Mouse (Mus musculus) liver, embryonic 16.5 days (tissue): ENCODE measurements at regions not wholly inside any gene's neighbourhood (a gene's known extent, or its start where the extent isn't known, plus 50 kb on each side); places are given as distances from the start of the nearest gene placed in this dataset.

Experiments used
- ATAC-seq: fragments of 200-750 bp; cut with Nextera tagmentation; 2 replicates; pipeline ENCODE4 v1.8.0; 2017; ENCODE audit warnings: low read depth, mild to moderate bottlenecking, moderate number of reproducible peaks, moderate library complexity
- H3K27ac ChIP-seq: fragments of 300-500 bp; sonication (generic); 2 replicates; pipeline ENCODE4 v1.5.1; 2014; ENCODE audit warnings: mild to moderate bottlenecking, low read length
- H3K27me3 ChIP-seq: fragments of 300-500 bp; sonication (generic); 2 replicates; pipeline ENCODE4 v1.6.1; 2014; ENCODE audit warnings: low read depth, low read length, mixed read lengths; ENCODE audit not compliant: control insufficient read depth, insufficient read depth
- H3K36me3 ChIP-seq: fragments of 300-500 bp; sonication (generic); 2 replicates; pipeline ENCODE4 v1.6.1; 2014; ENCODE audit warnings: mild to moderate bottlenecking; ENCODE audit not compliant: control insufficient read depth, insufficient read depth
- H3K4me1 ChIP-seq: fragments of 300-500 bp; sonication (generic); 2 replicates; pipeline ENCODE4 v1.6.1; 2014; ENCODE audit warnings: low read depth, low read length, mixed read lengths; ENCODE audit not compliant: control insufficient read depth
- H3K4me2 ChIP-seq: fragments of 300-500 bp; sonication (generic); 2 replicates; pipeline ENCODE4 v1.6.1; 2014; ENCODE audit warnings: low read depth, low read length, mixed read lengths
- H3K4me3 ChIP-seq: fragments of 300-500 bp; sonication (generic); 2 replicates; pipeline ENCODE4 v1.5.1; 2014; ENCODE audit warnings: low read depth, mild to moderate bottlenecking, low read length
- H3K9ac ChIP-seq: fragments of 300-500 bp; sonication (generic); 2 replicates; pipeline ENCODE4 v1.6.1; 2014; ENCODE audit warnings: low read depth, low read length
- H3K9me3 ChIP-seq: fragments of 300-500 bp; sonication (generic); replicated peaks from 2 replicates; pipeline ENCODE4 v1.6.1; 2016; ENCODE audit warnings: low read length; ENCODE audit not compliant: control insufficient read depth
- WGBS: fragments of 180-500 bp; shearing (Covaris S2); extraction: QIAGEN DNeasy Blood & Tissue Kit; methylation state at CpG from one replicate; pipeline ENCODE4 v1.1.7; 2014; ENCODE audit not compliant: insufficient replicate concordance; 5-methylcytosine and 5-hydroxymethylcytosine counted together

GRCm38 (mm10) chr10:14239670-14240069 lies 273.8 kb downstream of the Hivep2 start:
- WGBS = 66% methylated on average over 8 of the region's 8 CpGs
- Histone ChIP-seq H3K9me3 (no peaks in the 10 kb centered on the region), H3K27ac (no peak overlapping the region), H3K36me3 (no peaks in the 10 kb centered on the region), H3K27me3 (no peaks in the 10 kb centered on the region), H3K4me2 (no peak overlapping the region), H3K9ac (no peak overlapping the region), H3K4me3 (no peak overlapping the region), H3K4me1 (no peaks in the 10 kb centered on the region)
- ATAC-seq = no peak

GRCm38 (mm10) chr10:14234896-14235604 lies 269.2 kb downstream of the Hivep2 start:
- WGBS = 16% methylated on average over 10 of the region's 10 CpGs
- H3K4me1 ChIP-seq = no peaks in the 10 kb centered on the region
- H3K36me3 ChIP-seq = no peaks in the 10 kb centered on the region
- H3K27ac ChIP-seq = no peak overlapping the region
- H3K9me3 ChIP-seq = no peaks in the 10 kb centered on the region
- no peak overlapping the region for H3K4me2 ChIP-seq
- no peak overlapping the region for H3K4me3 ChIP-seq
- ATAC-seq = no peak
- no peak overlapping the region for H3K9ac ChIP-seq
- H3K27me3 ChIP-seq = no peaks in the 10 kb centered on the region

GRCm38 (mm10) chr10:14234005-14234602 lies 268.2 kb downstream of the Hivep2 start:
- no peak overlapping the region for H3K4me2 ChIP-seq
- H3K4me1 ChIP-seq = no peaks in the 10 kb centered on the region
- H3K4me3 ChIP-seq = no peak overlapping the region
- H3K9me3 ChIP-seq = no peaks in the 10 kb centered on the region
- no peak overlapping the region for H3K9ac ChIP-seq
- ATAC-seq = no peak
- 55% methylated on average over 5 of the region's 5 CpGs for WGBS
- no peak overlapping the region for H3K27ac ChIP-seq
- no peaks in the 10 kb centered on the region for H3K27me3 ChIP-seq
- H3K36me3 ChIP-seq = no peaks in the 10 kb centered on the region

GRCm38 (mm10) chr10:14233335-14233734 lies 267.5 kb downstream of the Hivep2 start:
- no peak overlapping the region for H3K4me3 ChIP-seq
- 39% methylated on average over 3 of the region's 3 CpGs for WGBS
- H3K27me3 ChIP-seq = no peaks in the 10 kb centered on the region
- no peak overlapping the region for H3K27ac ChIP-seq
- ATAC-seq = no peak
- H3K4me1 ChIP-seq = no peaks in the 10 kb centered on the region
- H3K36me3 ChIP-seq = no peaks in the 10 kb centered on the region
- H3K9me3 ChIP-seq = no peaks in the 10 kb centered on the region
- no peak overlapping the region for H3K4me2 ChIP-seq
- H3K9ac ChIP-seq = no peak overlapping the region

- Histone ChIP-seq H3K4me1 (no peaks in the 10 kb centered on the region), H3K9me3 (no peaks in the 10 kb centered on the region), H3K9ac (no peak overlapping the region), H3K4me3 (no peak overlapping the region), H3K36me3 (no peaks in the 10 kb centered on the region), H3K4me2 (no peak overlapping the region), H3K27me3 (no peaks in the 10 kb centered on the region), H3K27ac (no peak overlapping the region)
- no peak for ATAC-seq
- WGBS = 49% methylated on average over 1 of the region's 1 CpGs
Observed at GRCm38 (mm10) chr10:14231464-14231863, 265.6 kb downstream of the Hivep2 start.

- Histone ChIP-seq H3K4me1 (no peaks in the 10 kb centered on the region), H3K4me3 (no peak overlapping the region), H3K9ac (no peak overlapping the region), H3K36me3 (no peaks in the 10 kb centered on the region), H3K27me3 (no peaks in the 10 kb centered on the region), H3K27ac (no peak overlapping the region), H3K9me3 (no peaks in the 10 kb centered on the region), H3K4me2 (no peak overlapping the region)
- no peak for ATAC-seq
- 56% methylated on average over 1 of the region's 1 CpGs for WGBS
Observed at GRCm38 (mm10) chr10:14217284-14217683, 251.4 kb downstream of the Hivep2 start.

- Histone ChIP-seq H3K4me1 (no peaks in the 10 kb centered on the region), H3K27me3 (no peaks in the 10 kb centered on the region), H3K9me3 (no peaks in the 10 kb centered on the region), H3K27ac (no peak overlapping the region), H3K9ac (no peak overlapping the region), H3K4me2 (no peak overlapping the region), H3K4me3 (no peak overlapping the region), H3K36me3 (no peaks in the 10 kb centered on the region)
- ATAC-seq = no peak
- WGBS = 68% methylated on average over 10 of the region's 10 CpGs
Observed at GRCm38 (mm10) chr10:14216191-14216992, 250.5 kb downstream of the Hivep2 start.

GRCm38 (mm10) chr10:14215512-14215911 lies 249.6 kb downstream of the Hivep2 start:
- WGBS = 54% methylated on average over 4 of the region's 4 CpGs
- Histone ChIP-seq H3K9ac (no peak overlapping the region), H3K9me3 (no peaks in the 10 kb centered on the region), H3K4me2 (no peak overlapping the region), H3K36me3 (no peaks in the 10 kb centered on the region), H3K27ac (no peak overlapping the region), H3K27me3 (no peaks in the 10 kb centered on the region), H3K4me3 (no peak overlapping the region), H3K4me1 (no peaks in the 10 kb centered on the region)
- ATAC-seq = no peak

- no peak overlapping the region for H3K4me2 ChIP-seq
- H3K36me3 ChIP-seq = no peaks in the 10 kb centered on the region
- ATAC-seq = no peak
- H3K4me1 ChIP-seq = no peaks in the 10 kb centered on the region
- WGBS = 52% methylated on average over 5 of the region's 5 CpGs
- H3K27ac ChIP-seq = no peak overlapping the region
- no peak overlapping the region for H3K4me3 ChIP-seq
- no peak overlapping the region for H3K9ac ChIP-seq
- no peaks in the 10 kb centered on the region for H3K27me3 ChIP-seq
- H3K9me3 ChIP-seq = no peaks in the 10 kb centered on the region
Observed at GRCm38 (mm10) chr10:14213536-14213935, 247.7 kb downstream of the Hivep2 start.
